Mouse (Mus musculus): ENCODE measurements around the gene Slc25a13. TPM values are rescaled to one million over a fixed set of nuclear protein-coding genes. Genes with fewer than 3 reads are reported as not detected.
A peak's percentile ranks its signal among the peaks of the same experiment; 100 is the strongest.

The Slc25a13 gene
- polyA plus RNA-seq, 1 experiment from 2014 or later, result 54.3 TPM

DNA sequence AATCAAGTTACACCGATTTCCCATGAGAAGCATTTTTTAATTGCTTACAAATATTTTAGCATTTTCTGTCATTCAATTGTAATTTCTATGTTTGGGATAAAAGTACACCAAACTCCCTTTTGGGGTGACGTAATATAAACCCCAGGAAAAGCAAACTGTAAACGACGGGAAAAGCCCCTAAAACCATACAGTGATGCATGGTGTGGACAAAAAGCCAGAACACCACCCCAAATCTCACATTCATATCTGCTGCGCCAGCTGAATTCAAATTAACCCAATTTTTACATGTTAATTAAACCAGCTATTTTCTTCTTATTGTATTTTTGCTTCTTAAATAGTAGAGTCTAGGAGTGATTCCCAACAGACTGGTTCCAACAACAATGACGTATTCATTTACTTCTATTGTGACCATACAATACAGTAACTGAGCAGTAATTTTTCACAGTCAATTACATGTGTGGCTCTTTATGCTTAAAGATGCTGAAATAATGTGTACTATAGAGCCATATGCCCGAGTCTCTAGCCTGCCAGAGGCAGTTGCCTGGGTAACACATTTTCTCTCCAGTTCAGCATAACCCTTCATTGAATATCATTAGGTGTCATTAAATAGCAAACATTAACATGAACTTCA, 53.9 kb downstream of the Slc25a13 start:
- ATAC-seq (replicated peaks; ENCODE audit: extremely low read depth, insufficient read depth, low FRiP score), result no peak
- Histone ChIP-seq H3K9me3 (replicated peaks; ENCODE audit: control insufficient read depth, low read length) (no peaks in the 10 kb centered on the region), H3K4me2 (ENCODE audit: low read depth, low read length) (no peak overlapping the region), H3K4me1 (ENCODE audit: control insufficient read depth, insufficient read depth, low read length) (peaks cover 26% of the 10 kb centered on the region), H3K36me3 (ENCODE audit: control insufficient read depth, insufficient read depth) (0 out of 2 replicates have a peak, but pooled peaks cover 2% of the 10 kb centered on the region), H3K9ac (ENCODE audit: low read length) (no peak overlapping the region), H3K27me3 (ENCODE audit: control insufficient read depth, insufficient read depth, low read length) (no peaks in the 10 kb centered on the region), H3K4me3 (ENCODE audit: low read length) (no peak overlapping the region), H3K27ac (ENCODE audit: low read length) (no peak overlapping the region)
- 91% methylated on average over 7 of the region's 7 CpGs for WGBS

DNA sequence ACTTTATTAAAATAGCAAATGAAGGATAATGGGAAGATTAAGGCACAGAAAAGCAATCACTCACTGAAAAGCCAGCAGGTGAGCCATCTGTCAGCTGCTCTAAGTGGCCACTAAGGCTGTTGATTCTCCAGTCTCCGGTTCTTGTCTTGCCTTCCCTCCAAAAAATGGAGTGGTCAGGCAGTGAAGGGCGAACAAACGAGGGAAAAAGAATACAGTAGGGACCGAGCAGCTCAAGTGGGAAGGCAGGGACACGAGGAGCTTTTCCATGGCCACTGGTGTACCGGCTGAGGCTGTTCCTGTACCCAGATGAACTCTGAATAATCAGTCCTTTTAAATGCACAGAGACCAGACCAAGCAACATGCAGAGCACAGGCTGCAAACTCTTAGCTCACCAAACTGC, 54.8 kb downstream of the Slc25a13 start:
- H3K4me1 ChIP-seq (ENCODE audit: control insufficient read depth, insufficient read depth, low read length), result peaks cover 17% of the 10 kb centered on the region
- H3K9me3 ChIP-seq (replicated peaks; ENCODE audit: control insufficient read depth, low read length), result no peaks in the 10 kb centered on the region
- ATAC-seq (replicated peaks; ENCODE audit: extremely low read depth, insufficient read depth, low FRiP score), result no peak
- H3K9ac ChIP-seq (ENCODE audit: low read length), result no peak overlapping the region
- no peak overlapping the region for H3K27ac ChIP-seq (ENCODE audit: low read length)
- H3K36me3 ChIP-seq (ENCODE audit: control insufficient read depth, insufficient read depth), result 0 out of 2 replicates have a peak, but pooled peaks cover 2% of the 10 kb centered on the region
- no peaks in the 10 kb centered on the region for H3K27me3 ChIP-seq (ENCODE audit: control insufficient read depth, insufficient read depth, low read length)
- no peak overlapping the region for H3K4me3 ChIP-seq (ENCODE audit: low read length)
- H3K4me2 ChIP-seq (ENCODE audit: low read depth, low read length), result no peak overlapping the region
- 66% methylated on average over 6 of the region's 6 CpGs for WGBS

DNA sequence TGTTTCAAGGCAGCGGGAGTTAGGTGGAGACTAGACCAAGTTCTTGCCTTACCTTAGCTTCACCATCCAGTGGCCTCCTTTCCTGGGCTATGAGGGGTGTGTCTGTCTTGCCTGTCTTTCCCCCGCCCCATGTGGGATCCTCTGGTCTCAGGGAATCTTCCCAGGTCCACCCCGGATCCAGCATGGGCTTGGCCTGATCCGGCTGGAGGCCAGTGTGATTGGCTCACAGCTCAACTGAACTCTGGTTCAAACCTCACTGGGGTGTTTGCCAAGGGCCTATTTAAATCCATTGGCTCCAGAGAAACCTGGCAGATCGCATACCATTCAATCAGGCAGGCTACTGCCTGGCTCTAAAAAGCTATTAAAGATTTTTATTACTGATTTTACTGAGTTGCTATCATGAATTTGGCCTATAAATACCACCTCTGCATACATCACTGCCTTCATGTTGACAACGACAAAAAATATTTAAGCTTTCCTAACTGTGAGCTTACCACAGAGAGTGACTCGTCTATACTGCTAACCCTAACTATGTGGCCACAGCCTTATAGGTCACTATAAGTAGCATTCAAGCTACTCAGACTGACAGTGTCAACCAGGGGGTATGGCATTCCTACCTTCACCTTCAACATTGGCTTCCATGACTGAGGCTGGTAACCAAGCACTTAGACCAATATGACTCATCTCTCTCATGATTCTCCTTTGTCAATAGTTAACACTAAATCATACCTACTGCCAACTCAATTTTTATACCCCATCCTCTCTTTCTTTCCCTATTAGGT, 56.1 kb downstream of the Slc25a13 start:
- H3K27ac ChIP-seq (ENCODE audit: low read length), result no peak overlapping the region
- ATAC-seq (replicated peaks; ENCODE audit: extremely low read depth, insufficient read depth, low FRiP score), result no peak
- peaks cover 14% of the 10 kb centered on the region for H3K4me1 ChIP-seq (ENCODE audit: control insufficient read depth, insufficient read depth, low read length)
- no peaks in the 10 kb centered on the region for H3K27me3 ChIP-seq (ENCODE audit: control insufficient read depth, insufficient read depth, low read length)
- H3K36me3 ChIP-seq (ENCODE audit: control insufficient read depth, insufficient read depth), result 0 out of 2 replicates have a peak, but pooled peaks cover 1% of the 10 kb centered on the region
- H3K4me3 ChIP-seq (ENCODE audit: low read length), result no peak overlapping the region
- WGBS, result 81% methylated on average over 7 of the region's 7 CpGs
- H3K9me3 ChIP-seq (replicated peaks; ENCODE audit: control insufficient read depth, low read length), result no peaks in the 10 kb centered on the region
- H3K4me2 ChIP-seq (ENCODE audit: low read depth, low read length), result no peak overlapping the region
- H3K9ac ChIP-seq (ENCODE audit: low read length), result no peak overlapping the region

DNA sequence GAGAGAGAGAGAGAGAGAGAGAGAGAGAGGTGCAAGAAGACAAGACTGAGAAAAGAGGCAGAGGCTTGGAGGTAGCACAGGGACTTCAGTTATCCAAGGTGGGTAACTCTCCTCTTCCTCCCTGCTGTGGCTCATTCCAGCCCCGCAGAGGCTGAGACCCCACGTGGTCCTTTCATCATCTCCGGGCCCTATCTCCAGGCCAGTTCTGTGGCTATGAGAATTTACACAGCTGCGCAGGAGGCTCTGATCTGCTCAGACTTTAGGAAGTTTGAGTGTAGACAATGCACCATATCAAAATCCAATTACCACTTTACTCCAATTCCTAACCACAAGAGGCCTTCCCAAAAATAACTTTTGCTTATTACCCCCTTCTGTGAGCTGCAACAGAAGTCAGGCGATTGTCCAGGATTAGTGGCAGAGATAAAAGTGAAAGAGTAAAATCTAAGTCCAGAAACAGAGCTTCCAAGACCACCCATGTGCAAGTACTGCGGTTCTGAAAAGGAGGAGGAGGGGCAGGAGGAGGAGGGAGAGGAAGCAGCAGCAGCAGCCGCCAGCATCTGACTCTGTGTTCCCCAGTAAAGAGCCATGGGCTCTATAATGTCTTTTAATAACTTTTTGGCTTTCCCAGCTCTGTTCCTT, 57.6 kb downstream of the Slc25a13 start:
- WGBS, result 19% methylated on average over 7 of the region's 7 CpGs
- no peaks in the 10 kb centered on the region for H3K9me3 ChIP-seq (replicated peaks; ENCODE audit: control insufficient read depth, low read length)
- peak overlapping the region; percentile 47 for H3K27ac ChIP-seq (ENCODE audit: low read length)
- H3K4me1 ChIP-seq (ENCODE audit: control insufficient read depth, insufficient read depth, low read length), result peaks cover 18% of the 10 kb centered on the region
- no peaks in the 10 kb centered on the region for H3K36me3 ChIP-seq (ENCODE audit: control insufficient read depth, insufficient read depth)
- no peak overlapping the region for H3K4me3 ChIP-seq (ENCODE audit: low read length)
- ATAC-seq (replicated peaks; ENCODE audit: extremely low read depth, insufficient read depth, low FRiP score), result 0 out of 2 replicates have a peak, but pooled peaks have one; percentile 29
- no peaks in the 10 kb centered on the region for H3K27me3 ChIP-seq (ENCODE audit: control insufficient read depth, insufficient read depth, low read length)
- H3K9ac ChIP-seq (ENCODE audit: low read length), result no peak overlapping the region
- H3K4me2 ChIP-seq (ENCODE audit: low read depth, low read length), result peak overlapping the region; percentile 19; the same call in 1 of the 2 replicates

DNA sequence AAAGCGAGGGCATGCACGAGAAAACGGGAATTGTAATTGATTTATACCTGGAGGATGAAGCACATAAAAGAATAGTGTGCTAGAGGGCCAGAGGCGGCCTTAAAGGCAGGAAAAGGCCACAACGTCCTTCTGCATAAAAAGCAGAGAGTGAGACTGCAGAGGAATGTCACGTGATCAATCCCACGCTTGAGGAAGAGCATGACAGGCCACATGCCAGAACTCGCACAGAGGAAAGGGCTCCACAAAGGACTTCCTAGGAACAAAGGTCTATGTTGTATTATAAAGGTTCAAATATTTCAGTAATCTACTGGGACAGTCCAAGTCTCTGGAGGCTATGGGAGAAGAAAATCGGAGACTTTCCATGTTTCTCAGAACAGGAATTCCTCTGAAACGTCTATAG, 63.5 kb downstream of the Slc25a13 start:
- ATAC-seq (replicated peaks; ENCODE audit: extremely low read depth, insufficient read depth, low FRiP score), result 0 out of 2 replicates have a peak, but pooled peaks have one; percentile 25
- H3K36me3 ChIP-seq (ENCODE audit: control insufficient read depth, insufficient read depth), result peaks cover 3% of the 10 kb centered on the region; the same call in 1 of the 2 replicates
- peaks cover 15% of the 10 kb centered on the region for H3K4me1 ChIP-seq (ENCODE audit: control insufficient read depth, insufficient read depth, low read length)
- peak overlapping the region; percentile 24 for H3K27ac ChIP-seq (ENCODE audit: low read length)
- H3K27me3 ChIP-seq (ENCODE audit: control insufficient read depth, insufficient read depth, low read length), result no peaks in the 10 kb centered on the region
- 44% methylated on average over 10 of the region's 10 CpGs for WGBS
- H3K9me3 ChIP-seq (replicated peaks; ENCODE audit: control insufficient read depth, low read length), result no peaks in the 10 kb centered on the region
- no peak overlapping the region for H3K4me2 ChIP-seq (ENCODE audit: low read depth, low read length)
- no peak overlapping the region for H3K9ac ChIP-seq (ENCODE audit: low read length)
- no peak overlapping the region for H3K4me3 ChIP-seq (ENCODE audit: low read length)

DNA sequence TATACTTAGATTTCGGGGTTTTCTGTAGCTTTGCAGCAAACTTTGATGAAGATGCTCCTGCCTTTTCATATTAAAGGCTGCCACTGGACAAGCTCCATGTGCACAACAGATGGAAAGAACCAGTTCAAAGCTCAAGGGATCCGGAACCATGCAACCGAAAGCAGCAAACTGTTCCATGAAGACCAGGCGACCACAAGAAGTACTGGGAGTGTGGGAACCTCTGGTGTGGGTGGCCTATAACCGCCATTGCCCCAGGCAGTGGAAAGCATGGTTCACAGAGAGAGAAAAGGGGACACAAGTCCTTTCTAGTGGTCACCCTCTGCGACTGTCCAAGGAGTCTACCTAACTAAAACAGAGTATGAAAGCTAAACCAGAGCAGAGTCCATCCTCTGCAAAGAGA, 66.2 kb downstream of the Slc25a13 start:
- Histone ChIP-seq H3K4me1 (ENCODE audit: control insufficient read depth, insufficient read depth, low read length) (peaks cover 15% of the 10 kb centered on the region), H3K9ac (ENCODE audit: low read length) (no peak overlapping the region), H3K27ac (ENCODE audit: low read length) (no peak overlapping the region), H3K4me3 (ENCODE audit: low read length) (no peak overlapping the region), H3K27me3 (ENCODE audit: control insufficient read depth, insufficient read depth, low read length) (no peaks in the 10 kb centered on the region), H3K36me3 (ENCODE audit: control insufficient read depth, insufficient read depth) (peaks cover 7% of the 10 kb centered on the region), H3K4me2 (ENCODE audit: low read depth, low read length) (no peak overlapping the region), H3K9me3 (replicated peaks; ENCODE audit: control insufficient read depth, low read length) (no peaks in the 10 kb centered on the region)
- 94% methylated on average over 6 of the region's 6 CpGs for WGBS
- no peak for ATAC-seq (replicated peaks; ENCODE audit: extremely low read depth, insufficient read depth, low FRiP score)

DNA sequence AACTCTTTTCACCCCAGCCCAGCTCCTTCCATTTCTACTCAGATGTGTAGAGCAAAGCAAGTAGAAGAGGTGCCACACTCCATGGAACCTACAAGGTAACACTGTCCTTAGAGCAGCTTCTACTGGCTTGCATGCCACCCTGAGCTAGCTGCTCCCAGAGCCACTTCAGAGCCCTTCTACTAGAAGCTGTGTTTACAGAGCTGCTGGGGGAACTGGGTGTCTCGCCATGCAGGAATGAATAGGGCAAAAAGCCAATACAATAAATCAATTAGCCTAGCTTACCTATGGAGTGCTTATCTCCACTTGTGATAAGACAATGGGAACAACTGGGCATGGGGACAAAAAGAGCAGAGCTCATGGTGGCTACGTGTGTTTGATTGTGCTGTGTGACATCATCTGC, 67.2 kb downstream of the Slc25a13 start:
- peaks cover 11% of the 10 kb centered on the region for H3K4me1 ChIP-seq (ENCODE audit: control insufficient read depth, insufficient read depth, low read length)
- H3K9ac ChIP-seq (ENCODE audit: low read length), result no peak overlapping the region
- no peak overlapping the region for H3K4me3 ChIP-seq (ENCODE audit: low read length)
- 35% methylated on average over 2 of the region's 2 CpGs for WGBS
- H3K4me2 ChIP-seq (ENCODE audit: low read depth, low read length), result no peak overlapping the region
- H3K36me3 ChIP-seq (ENCODE audit: control insufficient read depth, insufficient read depth), result peaks cover 7% of the 10 kb centered on the region
- 0 out of 2 replicates have a peak, but pooled peaks have one; percentile 19 for ATAC-seq (replicated peaks; ENCODE audit: extremely low read depth, insufficient read depth, low FRiP score)
- H3K9me3 ChIP-seq (replicated peaks; ENCODE audit: control insufficient read depth, low read length), result no peaks in the 10 kb centered on the region
- no peaks in the 10 kb centered on the region for H3K27me3 ChIP-seq (ENCODE audit: control insufficient read depth, insufficient read depth, low read length)
- 0 out of 2 replicates have a peak overlapping the region, but pooled peaks have one; percentile 14 for H3K27ac ChIP-seq (ENCODE audit: low read length)

DNA sequence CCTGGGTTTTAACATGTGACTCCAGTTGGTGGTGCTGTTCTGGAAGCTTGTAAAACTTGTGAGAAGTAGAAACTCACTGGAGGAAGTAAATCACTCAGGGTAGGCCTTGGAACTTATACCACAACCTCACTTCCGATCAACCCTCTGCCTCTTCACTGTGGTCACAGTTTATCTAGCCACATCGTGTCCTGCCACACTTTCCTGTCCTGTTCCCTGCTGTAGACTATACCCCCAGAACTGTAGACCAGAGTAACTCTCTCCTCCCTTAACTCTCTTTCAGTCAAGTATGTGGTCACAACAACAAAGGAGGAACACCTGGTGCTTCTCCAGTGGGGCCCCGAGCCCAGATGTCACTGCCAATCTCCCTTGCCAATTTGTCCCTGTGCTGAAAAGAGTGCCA, 67.6 kb downstream of the Slc25a13 start:
- no peaks in the 10 kb centered on the region for H3K27me3 ChIP-seq (ENCODE audit: control insufficient read depth, insufficient read depth, low read length)
- WGBS, result 73% methylated on average over 3 of the region's 3 CpGs
- H3K9me3 ChIP-seq (replicated peaks; ENCODE audit: control insufficient read depth, low read length), result no peaks in the 10 kb centered on the region
- H3K9ac ChIP-seq (ENCODE audit: low read length), result no peak overlapping the region
- H3K4me2 ChIP-seq (ENCODE audit: low read depth, low read length), result no peak overlapping the region
- H3K27ac ChIP-seq (ENCODE audit: low read length), result no peak overlapping the region
- ATAC-seq (replicated peaks; ENCODE audit: extremely low read depth, insufficient read depth, low FRiP score), result peak; percentile 38; the same call in 1 of the 2 replicates
- H3K4me1 ChIP-seq (ENCODE audit: control insufficient read depth, insufficient read depth, low read length), result peaks cover 11% of the 10 kb centered on the region
- H3K36me3 ChIP-seq (ENCODE audit: control insufficient read depth, insufficient read depth), result peaks cover 7% of the 10 kb centered on the region
- no peak overlapping the region for H3K4me3 ChIP-seq (ENCODE audit: low read length)

DNA sequence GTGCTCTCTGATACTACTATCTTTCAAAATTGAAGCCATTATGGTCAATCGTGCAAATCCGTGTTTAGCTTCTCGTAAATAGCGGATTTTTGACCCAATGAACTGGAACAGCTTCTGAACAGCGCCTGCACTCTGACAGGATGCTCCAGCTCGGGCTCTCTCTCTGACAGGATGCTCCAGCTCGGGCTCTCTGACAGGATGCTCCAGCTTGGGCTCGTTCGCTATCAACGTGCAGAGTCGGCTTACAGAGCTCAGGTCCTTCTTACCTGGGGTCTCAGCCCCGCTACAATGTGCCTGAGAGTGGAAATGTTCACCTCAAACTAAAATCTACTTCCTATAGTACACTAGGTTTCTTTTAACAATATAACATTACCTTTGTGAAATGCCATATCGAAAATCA, 71.6 kb downstream of the Slc25a13 start:
- ATAC-seq (replicated peaks; ENCODE audit: extremely low read depth, insufficient read depth, low FRiP score), result no peak
- peaks cover 3% of the 10 kb centered on the region for H3K36me3 ChIP-seq (ENCODE audit: control insufficient read depth, insufficient read depth)
- no peak overlapping the region for H3K27ac ChIP-seq (ENCODE audit: low read length)
- 83% methylated on average over 13 of the region's 13 CpGs for WGBS
- H3K4me2 ChIP-seq (ENCODE audit: low read depth, low read length), result no peak overlapping the region
- no peaks in the 10 kb centered on the region for H3K9me3 ChIP-seq (replicated peaks; ENCODE audit: control insufficient read depth, low read length)
- H3K4me1 ChIP-seq (ENCODE audit: control insufficient read depth, insufficient read depth, low read length), result peaks cover 4% of the 10 kb centered on the region
- no peaks in the 10 kb centered on the region for H3K27me3 ChIP-seq (ENCODE audit: control insufficient read depth, insufficient read depth, low read length)
- no peak overlapping the region for H3K9ac ChIP-seq (ENCODE audit: low read length)
- no peak overlapping the region for H3K4me3 ChIP-seq (ENCODE audit: low read length)
